Mouse (Mus musculus): ENCODE results near the gene Gm5934. TPM values are rescaled to one million over a fixed set of nuclear protein-coding genes. Genes with fewer than 3 reads are reported as not detected.
"Not testable (repeated sequence)": the region's sequence is repeated elsewhere in the genome, so short reads cannot be mapped to it uniquely, and the experiment has no call there.

The Gm5934 gene
- polyA plus RNA-seq (2016; fragmentation: Nextera tagmentation; extraction: Ambion mirVana) = not detected in 2 replicates

- not testable (repeated sequence) for H3K27ac ChIP-seq; H3K36me3 ChIP-seq; H3K9me3 ChIP-seq; H3K9ac ChIP-seq; H3K4me1 ChIP-seq; H3K4me2 ChIP-seq (replicated peaks); H3K4me3 ChIP-seq; H3K27me3 ChIP-seq; ATAC-seq (ENCODE audit: insufficient number of reproducible peaks, insufficient read depth, low FRiP score, low TSS enrichment)
- 80% methylated on average over 5 of the region's 5 CpGs for WGBS
Observed at GRCm38 (mm10) chrX:24500660-24501059, at the start of gene Gm5934. Gene Gm5934, minus strand, starts transcription at chrX:24500760.

Other genes with a start within 250 kb of the Gm5934 start
- not detected in 2 replicates for gene Gm4297, start 74.1 kb upstream of the Gm5934 start, polyA plus RNA-seq (2016; fragmentation: Nextera tagmentation; extraction: Ambion mirVana)

Data from embryonic facial prominence, embryonic 12.5 days (tissue).